Mouse (Mus musculus): Measurements from ENCODE around the gene Pik3cg.

Pik3cg gene

DNA sequence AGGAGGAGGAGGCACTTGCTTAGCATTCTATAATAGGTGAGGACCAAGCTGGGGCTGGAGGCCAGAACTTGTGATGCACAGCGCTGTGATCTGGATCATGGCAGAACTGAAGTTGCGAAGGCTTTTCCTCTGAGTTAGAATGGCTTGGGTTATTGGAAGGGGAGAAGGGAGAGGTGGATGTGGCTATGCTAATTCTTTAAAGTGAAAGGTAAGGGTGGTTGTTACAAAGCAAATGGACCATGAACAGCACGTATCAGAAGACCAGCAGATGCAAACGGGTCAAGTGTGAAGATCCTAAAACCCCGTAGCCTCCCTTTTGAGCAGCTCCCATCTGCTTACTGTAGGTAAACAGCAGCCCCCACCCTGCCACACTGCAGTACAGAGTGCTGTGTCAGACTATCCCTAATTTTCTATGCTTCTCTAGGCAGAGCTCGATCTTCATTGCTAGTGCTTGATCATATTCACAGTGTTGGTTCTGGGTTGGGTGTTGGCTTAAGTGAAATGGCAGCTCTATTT, 7.3 kb downstream of the Pik3cg start:
- no peak for DNase-seq

GRCm38 (mm10) chr12:32200387-32201069, 7.9 kb downstream of the Pik3cg start:
- DNase-seq = no peak

GRCm38 (mm10) chr12:32199422-32199821, 9.0 kb downstream of the Pik3cg start:
- DNase-seq = no peak

DNA sequence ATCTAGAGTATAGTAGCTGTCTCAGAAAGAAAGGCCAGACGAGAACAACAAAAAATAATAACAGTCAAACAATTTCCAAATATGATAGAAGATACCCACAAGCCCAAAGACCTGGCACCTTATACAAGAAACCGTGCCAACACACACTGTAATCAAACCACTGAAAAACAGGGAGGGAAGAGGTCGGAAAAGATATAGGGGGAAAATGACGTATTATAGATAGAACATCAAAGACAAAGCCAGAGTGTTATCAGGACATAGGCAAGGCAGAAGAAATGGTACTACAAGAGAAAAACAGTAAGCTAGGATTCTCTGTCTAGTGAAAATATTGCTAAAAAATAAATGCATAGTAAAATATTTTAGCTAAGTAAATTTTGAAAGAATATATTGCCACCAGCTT, 10.4 kb downstream of the Pik3cg start:
- no peak for DNase-seq

DNA sequence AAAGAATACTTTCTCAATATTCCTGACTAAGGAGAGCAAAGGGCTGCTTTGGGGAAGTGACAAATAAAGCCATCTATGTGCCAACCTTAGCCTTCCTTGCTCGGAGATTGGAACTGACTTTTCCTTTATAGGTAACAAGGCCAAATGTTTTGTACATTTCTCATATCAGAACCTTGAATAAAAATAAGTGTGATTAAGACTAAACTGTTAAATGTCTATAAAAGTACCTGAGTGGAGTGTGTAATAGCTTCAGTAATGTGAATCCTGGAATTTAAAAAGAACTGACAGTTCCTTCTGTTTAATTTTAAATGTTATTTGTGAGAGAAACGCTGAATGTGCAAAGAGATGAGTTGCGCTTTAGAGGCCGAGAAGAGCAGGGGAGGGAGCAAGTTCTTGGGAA, 13.5 kb downstream of the Pik3cg start:
- DNase-seq = no peak

DNA sequence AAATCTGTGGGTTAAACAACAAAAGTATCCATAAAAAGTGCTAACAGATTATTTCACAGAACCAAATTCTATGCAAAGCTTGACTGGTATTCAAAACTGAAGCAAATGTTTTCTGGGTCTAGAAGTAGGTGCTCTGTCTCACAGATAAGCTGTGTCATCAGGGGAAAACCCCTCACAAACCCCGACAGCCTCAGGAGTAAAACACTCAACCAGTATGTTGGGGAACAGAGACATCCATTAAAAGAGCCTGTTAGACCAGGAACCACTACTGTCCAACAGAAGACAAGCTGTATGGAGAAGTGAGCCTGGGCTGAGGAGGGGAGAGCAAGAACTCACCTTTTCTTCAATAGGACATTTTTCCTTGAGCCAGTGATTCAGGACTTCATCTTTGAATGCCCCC, 14.1 kb downstream of the Pik3cg start:
- no peak for DNase-seq

GRCm38 (mm10) chr12:32190927-32191326, 17.5 kb downstream of the Pik3cg start:
- DNase-seq = no peak

- no peak for DNase-seq
Measured at GRCm38 (mm10) chr12:32187668-32188236, 20.7 kb downstream of the Pik3cg start.

GRCm38 (mm10) chr12:32186627-32187255, 21.7 kb downstream of the Pik3cg start:
- no peak for DNase-seq

DNA sequence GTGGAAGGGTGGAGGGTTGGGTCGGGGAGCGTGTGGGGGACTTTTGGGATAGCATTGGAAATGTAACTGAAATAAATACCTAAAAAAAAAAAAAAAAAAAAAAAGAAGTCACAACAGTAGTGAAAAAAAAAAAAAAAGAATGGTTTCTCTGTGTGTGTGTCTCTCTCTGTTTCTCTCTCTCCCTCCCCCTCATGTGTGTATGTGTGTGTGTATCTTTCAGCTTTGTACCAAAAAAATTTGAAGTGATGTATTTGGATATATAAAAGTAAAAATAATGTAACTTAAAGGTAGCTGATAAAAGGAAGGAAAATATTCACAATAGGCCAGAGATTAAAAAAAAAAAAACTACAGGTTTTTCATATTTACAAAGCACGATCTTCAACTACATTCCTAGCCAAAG, 23.6 kb downstream of the Pik3cg start:
- no peak for DNase-seq

DNA sequence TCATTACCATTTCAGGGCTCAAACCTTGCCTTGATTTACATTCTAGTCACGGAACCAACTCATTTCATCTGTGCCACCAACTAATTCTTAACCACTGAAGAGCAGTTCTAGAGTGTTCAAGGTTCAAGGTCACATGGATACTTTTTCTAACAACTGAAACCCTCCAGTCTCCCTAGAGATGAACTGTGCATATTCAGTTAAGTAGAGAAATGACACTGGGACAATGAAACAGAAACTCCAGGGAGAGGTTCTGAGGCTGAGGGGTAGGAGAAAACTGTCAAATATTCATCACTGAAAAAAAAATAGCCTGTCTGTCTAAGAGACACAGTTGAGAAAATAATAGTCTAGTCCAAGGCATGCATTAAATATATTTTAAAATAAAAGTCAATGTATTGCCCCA, 24.9 kb downstream of the Pik3cg start:
- no peak for DNase-seq

DNA sequence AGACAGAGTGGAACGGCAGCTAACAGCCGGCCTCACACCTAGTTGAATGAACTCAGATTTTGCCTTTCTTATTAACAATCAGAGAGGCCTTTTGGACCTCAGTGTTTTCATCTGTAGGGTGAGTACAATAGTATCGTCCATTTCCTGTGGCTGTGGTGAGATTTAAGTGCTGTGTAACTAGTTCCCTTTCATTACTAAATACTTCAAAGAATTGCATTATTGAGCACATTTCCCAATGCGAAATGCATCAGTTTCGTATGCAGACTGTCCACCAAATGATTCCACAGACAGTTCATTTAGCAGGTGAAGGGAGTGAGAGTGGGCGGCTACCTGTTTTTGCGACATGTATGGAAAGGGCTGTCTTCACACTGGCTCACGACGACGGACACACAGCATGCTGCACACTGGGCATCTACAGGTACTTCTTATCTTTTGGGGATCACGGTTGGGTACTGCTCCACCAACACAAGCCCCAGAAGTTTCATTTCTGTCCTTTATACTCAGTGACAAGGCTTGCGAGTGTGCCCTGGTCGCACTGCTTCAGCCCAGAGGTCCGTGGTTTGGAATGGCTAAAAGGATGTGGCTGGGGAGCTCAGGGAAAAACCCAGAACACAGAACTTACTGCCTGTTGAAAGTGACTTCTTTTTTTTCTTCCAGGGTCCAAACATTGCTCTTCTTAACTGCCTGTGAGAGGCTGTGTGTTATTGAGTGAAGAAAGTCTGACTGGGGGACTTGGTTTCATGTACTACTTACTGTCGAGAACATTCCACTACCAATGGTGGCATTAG, 25.6 kb downstream of the Pik3cg start:
- DNase-seq = no peak

GRCm38 (mm10) chr12:32181885-32182284, 26.6 kb downstream of the Pik3cg start:
- no peak for DNase-seq

DNA sequence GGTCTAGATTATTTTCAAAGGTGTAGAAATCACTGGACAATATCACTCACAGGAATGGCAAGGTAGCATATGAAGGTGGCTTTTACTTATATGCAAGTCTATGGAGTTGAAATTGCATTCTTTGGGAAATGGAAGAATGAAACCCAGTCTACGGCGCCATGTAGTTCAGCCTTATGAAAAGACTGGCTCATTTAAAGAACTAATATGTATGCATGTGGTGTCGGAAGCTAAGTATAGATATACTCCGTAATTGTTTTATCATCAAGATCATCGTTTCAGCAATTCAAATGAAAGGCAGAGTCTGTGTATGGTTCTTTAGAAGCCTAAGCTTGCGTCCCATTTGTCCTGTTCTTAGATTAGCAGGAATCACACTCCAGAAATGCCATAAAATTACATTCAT, 34.0 kb downstream of the Pik3cg start:
- no peak for DNase-seq

GRCm38 (mm10) chr12:32172826-32173225, 35.6 kb downstream of the Pik3cg start:
- no peak for DNase-seq

GRCm38 (mm10) chr12:32169164-32169563, 39.3 kb downstream of the Pik3cg start:
- no peak for DNase-seq

DNA sequence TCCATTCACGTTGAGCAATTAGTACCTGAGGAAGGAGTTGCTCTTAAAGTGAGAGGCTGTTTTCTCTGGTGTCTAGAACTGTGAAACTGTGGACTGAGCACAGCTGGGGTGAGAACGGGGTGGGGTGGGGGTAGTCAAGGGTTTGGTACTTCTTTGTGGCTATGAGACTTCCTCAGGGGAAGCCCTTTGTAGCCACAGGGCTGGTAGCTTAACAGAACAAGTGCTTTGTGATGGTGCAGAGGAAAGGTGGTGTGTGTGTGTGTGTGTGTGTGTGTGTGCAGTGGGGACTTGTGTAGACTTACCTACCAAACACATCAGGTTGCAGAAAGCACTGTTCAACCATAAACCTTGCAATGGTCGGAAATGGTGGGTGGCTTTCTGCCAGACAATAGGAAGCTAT, 39.7 kb downstream of the Pik3cg start:
- no peak for DNase-seq

GRCm38 (mm10) chr12:32163706-32164105, 44.8 kb downstream of the Pik3cg start:
- no peak for DNase-seq

- no peak for DNase-seq
Measured at GRCm38 (mm10) chr12:32158757-32159156, 49.7 kb downstream of the Pik3cg start.

GRCm38 (mm10) chr12:32146606-32147005, 61.9 kb downstream of the Pik3cg start:
- DNase-seq = no peak

GRCm38 (mm10) chr12:32145651-32146050, 62.8 kb downstream of the Pik3cg start:
- no peak for DNase-seq

GRCm38 (mm10) chr12:32144513-32144912, 63.9 kb downstream of the Pik3cg start:
- DNase-seq = peak; percentile 25

DNA sequence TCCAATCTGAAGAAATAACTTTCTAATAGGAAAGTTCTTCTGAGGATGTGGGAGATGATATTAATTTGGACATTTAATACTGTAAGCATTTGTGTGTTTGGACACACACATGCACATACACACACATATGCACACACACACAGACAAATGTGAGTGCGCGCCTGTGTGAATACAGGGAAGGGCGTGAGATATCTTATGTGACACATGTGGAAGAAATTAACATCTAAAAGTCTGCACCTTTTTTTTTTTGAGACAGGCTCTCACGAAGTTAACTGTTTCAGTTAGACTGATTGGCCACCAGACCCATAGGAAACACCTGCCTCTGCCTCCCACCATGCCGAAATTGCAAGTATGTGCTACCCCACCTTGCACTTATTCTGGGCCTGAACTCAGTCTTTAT, 64.7 kb downstream of the Pik3cg start:
- no peak for DNase-seq

- no peak for DNase-seq
Measured at GRCm38 (mm10) chr12:32143151-32143550, 65.3 kb downstream of the Pik3cg start.

Measured in cerebellum, adult 9-10 months (tissue).